Mouse (Mus musculus) forebrain, postnatal 0 days (tissue): ENCODE results near the gene Klk11. TPM values are rescaled to one million over a fixed set of nuclear protein-coding genes. Genes with fewer than 3 reads are reported as not detected.

Experiments
- ATAC-seq: fragments of 200-750 bp; cut with Nextera tagmentation; 2 replicates; pipeline ENCODE4 v1.8.0; 2017; ENCODE audit warnings: mild to moderate bottlenecking, moderate library complexity
- DNase-seq: peaks from one replicate; pipeline ENCODE4 v3.0.0-alpha.2; 2015
- H3K27ac ChIP-seq: fragments of 300-500 bp; sonication (generic); 2 replicates; pipeline ENCODE4 v1.5.1; 2014; ENCODE audit warnings: low read depth, mild to moderate bottlenecking, antibody characterized with exemption, low read length, moderate library complexity, mixed read lengths
- H3K27me3 ChIP-seq: fragments of 300-500 bp; sonication (generic); 2 replicates; pipeline ENCODE4 v1.6.1; 2014; ENCODE audit warnings: mild to moderate bottlenecking, low read length, mixed read lengths; ENCODE audit not compliant: insufficient read depth
- H3K36me3 ChIP-seq: fragments of 300-500 bp; sonication (generic); 2 replicates; pipeline ENCODE4 v1.6.1; 2014; ENCODE audit warnings: mild to moderate bottlenecking, moderate library complexity; ENCODE audit not compliant: insufficient read depth
- H3K4me1 ChIP-seq: fragments of 300-500 bp; sonication (generic); 2 replicates; pipeline ENCODE4 v1.6.1; 2014; ENCODE audit warnings: antibody characterized with exemption; ENCODE audit not compliant: insufficient read depth
- H3K4me2 ChIP-seq: fragments of 300-500 bp; sonication (generic); 2 replicates; pipeline ENCODE4 v1.6.1; 2014; ENCODE audit warnings: low read depth, mild to moderate bottlenecking, moderate library complexity
- H3K4me3 ChIP-seq: fragments of 300-500 bp; sonication (generic); 2 replicates; pipeline ENCODE4 v1.5.1; 2014; ENCODE audit warnings: low read depth, low read length, mixed read lengths
- H3K9ac ChIP-seq: fragments of 300-500 bp; sonication (generic); 2 replicates; pipeline ENCODE4 v1.6.1; 2014; ENCODE audit warnings: mild to moderate bottlenecking
- H3K9me3 ChIP-seq: fragments of 300-500 bp; sonication (generic); 2 replicates; pipeline ENCODE4 v1.6.1; 2016; ENCODE audit warnings: low read length
- CTCF ChIP-seq: sonication (generic); IDR thresholded peaks from 2 replicates; pipeline ENCODE4 v1.5.1; 2016; ENCODE audit warnings: antibody characterized with exemption, control low read depth, low read depth
- WGBS: fragments of 180-500 bp; shearing (Covaris S2); extraction: QIAGEN DNeasy Blood & Tissue Kit; methylation state at CpG from one replicate; pipeline ENCODE4 v1.1.7; 2014; 5-methylcytosine and 5-hydroxymethylcytosine counted together
- polyA plus RNA-seq: library from polyadenylated mRNA; unstranded; fragments of >200 nt; fragmentation: Nextera tagmentation; extraction: Ambion mirVana; gene quantifications from 2 replicates; pipeline ENCODE4 v1.2.1, GENCODE M21; 2015
- total RNA-seq: library from RNA; depleted of rRNA; stranded (reverse); fragments of >200 nt; gene quantifications from 2 replicates; pipeline ENCODE4 v1.2.3, GENCODE M21; 2014; rRNA removed

Gene Klk11
- total RNA-seq (not detected in 2 replicates), polyA plus RNA-seq (0.15 TPM in 1 of 2 replicates, not detected in the other)

GRCm38 (mm10) chr7:43774364-43774763, at the start of gene Klk11:
Gene Klk11 (plus strand): TSS chr7:43774604.
- Histone ChIP-seq H3K4me3 (no peak within 1 kb of the TSS), H3K27me3 (no peaks in the 10 kb centered on the region), H3K4me1 (no peaks in the 10 kb centered on the region), H3K9me3 (no peaks in the 10 kb centered on the region), H3K36me3 (no peaks in the 10 kb centered on the region), H3K9ac (no peak within 1 kb of the TSS), H3K4me2 (no peak within 1 kb of the TSS), H3K27ac (no peak within 1 kb of the TSS)
- WGBS: 90% methylated on average over 5 of the region's 5 CpGs
- no peak for ATAC-seq
- DNase-seq: no peak
- no peak for TF ChIP-seq CTCF

- ATAC-seq: no peak
- no peaks in the 10 kb centered on the region for H3K9me3 ChIP-seq
- no peak overlapping the region for H3K4me2 ChIP-seq
- no peak overlapping the region for H3K9ac ChIP-seq
- WGBS: 52% methylated on average over 1 of the region's 1 CpGs
- H3K36me3 ChIP-seq: no peaks in the 10 kb centered on the region
- no peak for TF ChIP-seq CTCF
- H3K27ac ChIP-seq: no peak overlapping the region
- DNase-seq: no peak
- H3K4me3 ChIP-seq: no peak overlapping the region
- H3K4me1 ChIP-seq: no peaks in the 10 kb centered on the region
- H3K27me3 ChIP-seq: no peaks in the 10 kb centered on the region
These were observed 26.6 kb upstream of the Klk11 start for GRCm38 (mm10) chr7:43747788-43748187.

GRCm38 (mm10) chr7:43752806-43753205, 21.6 kb upstream of the Klk11 start:
- DNase-seq (no peak), ATAC-seq (no peak)
- H3K4me1 ChIP-seq: no peaks in the 10 kb centered on the region
- no peaks in the 10 kb centered on the region for H3K36me3 ChIP-seq
- H3K27ac ChIP-seq: no peak overlapping the region
- WGBS: 69% methylated on average over 2 of the region's 2 CpGs
- no peak overlapping the region for H3K9ac ChIP-seq
- H3K4me2 ChIP-seq: no peak overlapping the region
- H3K4me3 ChIP-seq: no peak overlapping the region
- no peaks in the 10 kb centered on the region for H3K27me3 ChIP-seq
- no peaks in the 10 kb centered on the region for H3K9me3 ChIP-seq
- no peak for TF ChIP-seq CTCF

GRCm38 (mm10) chr7:43766484-43766883, 7.9 kb upstream of the Klk11 start:
- 35% methylated on average over 8 of the region's 8 CpGs for WGBS
- H3K4me3 ChIP-seq: no peak overlapping the region
- ATAC-seq (peak; percentile 77), DNase-seq (no peak)
- TF ChIP-seq CTCF: no peak
- no peaks in the 10 kb centered on the region for H3K27me3 ChIP-seq
- no peaks in the 10 kb centered on the region for H3K9me3 ChIP-seq
- no peak overlapping the region for H3K4me2 ChIP-seq
- H3K36me3 ChIP-seq: no peaks in the 10 kb centered on the region
- no peak overlapping the region for H3K9ac ChIP-seq
- H3K27ac ChIP-seq: no peak overlapping the region
- no peaks in the 10 kb centered on the region for H3K4me1 ChIP-seq

- no peak for TF ChIP-seq CTCF
- no peaks in the 10 kb centered on the region for H3K9me3 ChIP-seq
- H3K27ac ChIP-seq: no peak within 1 kb of the TSS
- no peak within 1 kb of the TSS for H3K4me3 ChIP-seq
- H3K27me3 ChIP-seq: no peaks in the 10 kb centered on the region
- DNase-seq: no peak
- H3K9ac ChIP-seq: no peak within 1 kb of the TSS
- no peaks in the 10 kb centered on the region for H3K36me3 ChIP-seq
- no peak within 1 kb of the TSS for H3K4me2 ChIP-seq
- no peak for ATAC-seq
- H3K4me1 ChIP-seq: no peaks in the 10 kb centered on the region
- WGBS: 81% methylated on average over 4 of the region's 4 CpGs
These were observed 5.8 kb upstream of the Klk11 start, which contains the start of gene Klk12 for GRCm38 (mm10) chr7:43768597-43768996. Gene Klk12 (plus strand): TSS chr7:43768897.

- Histone ChIP-seq H3K4me1 (no peaks in the 10 kb centered on the region), H3K4me3 (no peak overlapping the region), H3K27me3 (no peaks in the 10 kb centered on the region), H3K27ac (no peak overlapping the region), H3K9me3 (no peaks in the 10 kb centered on the region), H3K9ac (no peak overlapping the region), H3K36me3 (no peaks in the 10 kb centered on the region), H3K4me2 (no peak overlapping the region)
- ATAC-seq: no peak
- 93% methylated on average over 8 of the region's 8 CpGs for WGBS
- no peak for DNase-seq
- TF ChIP-seq CTCF: no peak
These were observed 4.8 kb upstream of the Klk11 start for GRCm38 (mm10) chr7:43769636-43770035.

- DNase-seq (no peak), ATAC-seq (no peak)
- H3K4me1 ChIP-seq: no peaks in the 10 kb centered on the region
- H3K9ac ChIP-seq: no peak overlapping the region
- no peaks in the 10 kb centered on the region for H3K9me3 ChIP-seq
- H3K36me3 ChIP-seq: no peaks in the 10 kb centered on the region
- no peaks in the 10 kb centered on the region for H3K27me3 ChIP-seq
- no peak overlapping the region for H3K4me3 ChIP-seq
- H3K27ac ChIP-seq: no peak overlapping the region
- no peak for TF ChIP-seq CTCF
- WGBS: 95% methylated on average over 10 of the region's 10 CpGs
- H3K4me2 ChIP-seq: no peak overlapping the region
These were observed 3.7 kb upstream of the Klk11 start for GRCm38 (mm10) chr7:43770701-43771100.
